Mouse (Mus musculus): ENCODE measurements around the gene Arpc5l. TPM values are rescaled to one million over a fixed set of nuclear protein-coding genes. Genes with fewer than 3 reads are reported as not detected.

The Arpc5l gene
- polyA plus RNA-seq (2015; fragmentation: Nextera tagmentation; extraction: Ambion mirVana) = 133 and 135 TPM in 2 replicates

GRCm38 (mm10) chr2:39004880-39005435 is at the start of gene Arpc5l:
Arpc5l (plus strand) TSS chr2:39005348.
- H3K4me1 ChIP-seq = peaks cover 48% of the 10 kb centered on the region
- peak within 1 kb of the TSS; percentile 92 for H3K27ac ChIP-seq (replicated peaks)
- H3K4me2 ChIP-seq (replicated peaks) = peak within 1 kb of the TSS; percentile 71
- under 1% methylated on average over 53 of the region's 58 CpGs for WGBS
- ATAC-seq (ENCODE audit: insufficient number of reproducible peaks, low FRiP score, low TSS enrichment, low read depth) = peak; percentile 88
- peak within 1 kb of the TSS; percentile 89 for H3K9ac ChIP-seq
- peaks cover 34% of the 10 kb centered on the region for H3K36me3 ChIP-seq
- peak within 1 kb of the TSS; percentile 83 for H3K4me3 ChIP-seq (replicated peaks)
- H3K9me3 ChIP-seq (replicated peaks) = no peaks in the 10 kb centered on the region
- no peaks in the 10 kb centered on the region for H3K27me3 ChIP-seq

- no peaks in the 10 kb centered on the region for H3K4me1 ChIP-seq
- H3K27ac ChIP-seq (replicated peaks) = no peak overlapping the region
- no peak overlapping the region for H3K4me2 ChIP-seq (replicated peaks)
- ATAC-seq (ENCODE audit: insufficient number of reproducible peaks, low FRiP score, low TSS enrichment, low read depth) = no peak
- H3K27me3 ChIP-seq = no peaks in the 10 kb centered on the region
- 74% methylated on average over 2 of the region's 2 CpGs for WGBS
- no peak overlapping the region for H3K9ac ChIP-seq
- H3K36me3 ChIP-seq = 0 out of 2 replicates have a peak, but pooled peaks cover 2% of the 10 kb centered on the region
- H3K9me3 ChIP-seq (replicated peaks) = no peaks in the 10 kb centered on the region
- no peak overlapping the region for H3K4me3 ChIP-seq (replicated peaks)
Measured at GRCm38 (mm10) chr2:38956062-38956461, 49.1 kb upstream of the Arpc5l start.

- H3K4me3 ChIP-seq (replicated peaks) = no peak overlapping the region
- H3K27ac ChIP-seq (replicated peaks) = no peak overlapping the region
- H3K27me3 ChIP-seq = no peaks in the 10 kb centered on the region
- no peak for ATAC-seq (ENCODE audit: insufficient number of reproducible peaks, low FRiP score, low TSS enrichment, low read depth)
- no peak overlapping the region for H3K4me2 ChIP-seq (replicated peaks)
- H3K36me3 ChIP-seq = 0 out of 2 replicates have a peak, but pooled peaks cover 2% of the 10 kb centered on the region
- no peaks in the 10 kb centered on the region for H3K9me3 ChIP-seq (replicated peaks)
- H3K9ac ChIP-seq = no peak overlapping the region
- no peaks in the 10 kb centered on the region for H3K4me1 ChIP-seq
- WGBS = 81% methylated on average over 5 of the region's 5 CpGs
Measured at GRCm38 (mm10) chr2:38957671-38958223, 47.4 kb upstream of the Arpc5l start.

- Histone ChIP-seq H3K4me2 (replicated peaks) (no peak overlapping the region), H3K4me1 (no peaks in the 10 kb centered on the region; the same call in 1 of the 2 replicates), H3K36me3 (0 out of 2 replicates have a peak, but pooled peaks cover 2% of the 10 kb centered on the region), H3K4me3 (replicated peaks) (no peak overlapping the region), H3K9me3 (replicated peaks) (no peaks in the 10 kb centered on the region), H3K9ac (no peak overlapping the region), H3K27ac (replicated peaks) (no peak overlapping the region), H3K27me3 (no peaks in the 10 kb centered on the region)
- 18% methylated on average over 4 of the region's 4 CpGs for WGBS
- ATAC-seq (ENCODE audit: insufficient number of reproducible peaks, low FRiP score, low TSS enrichment, low read depth) = no peak
Measured at GRCm38 (mm10) chr2:38964198-38964597, 41.0 kb upstream of the Arpc5l start.

- Histone ChIP-seq H3K4me1 (no peaks in the 10 kb centered on the region), H3K4me3 (replicated peaks) (no peak overlapping the region), H3K36me3 (no peaks in the 10 kb centered on the region), H3K9me3 (replicated peaks) (no peaks in the 10 kb centered on the region), H3K27me3 (no peaks in the 10 kb centered on the region), H3K27ac (replicated peaks) (no peak overlapping the region), H3K4me2 (replicated peaks) (no peak overlapping the region), H3K9ac (no peak overlapping the region)
- WGBS = 84% methylated on average over 2 of the region's 2 CpGs
- ATAC-seq (ENCODE audit: insufficient number of reproducible peaks, low FRiP score, low TSS enrichment, low read depth) = no peak
Measured at GRCm38 (mm10) chr2:38969650-38970049, 35.5 kb upstream of the Arpc5l start.

- H3K4me2 ChIP-seq (replicated peaks) = no peak overlapping the region
- no peak for ATAC-seq (ENCODE audit: insufficient number of reproducible peaks, low FRiP score, low TSS enrichment, low read depth)
- no peaks in the 10 kb centered on the region for H3K36me3 ChIP-seq
- H3K9ac ChIP-seq = no peak overlapping the region
- WGBS = 65% methylated on average over 5 of the region's 5 CpGs
- no peak overlapping the region for H3K4me3 ChIP-seq (replicated peaks)
- no peak overlapping the region for H3K27ac ChIP-seq (replicated peaks)
- H3K4me1 ChIP-seq = no peaks in the 10 kb centered on the region
- H3K27me3 ChIP-seq = no peaks in the 10 kb centered on the region
- no peaks in the 10 kb centered on the region for H3K9me3 ChIP-seq (replicated peaks)
Measured at GRCm38 (mm10) chr2:38970057-38970456, 35.1 kb upstream of the Arpc5l start.

GRCm38 (mm10) chr2:38973223-38973622 is 31.9 kb upstream of the Arpc5l start:
- ATAC-seq (ENCODE audit: insufficient number of reproducible peaks, low FRiP score, low TSS enrichment, low read depth) = no peak
- Histone ChIP-seq H3K36me3 (no peaks in the 10 kb centered on the region), H3K4me1 (no peaks in the 10 kb centered on the region), H3K9me3 (replicated peaks) (no peaks in the 10 kb centered on the region), H3K9ac (no peak overlapping the region), H3K27me3 (no peaks in the 10 kb centered on the region), H3K4me2 (replicated peaks) (no peak overlapping the region), H3K27ac (replicated peaks) (no peak overlapping the region), H3K4me3 (replicated peaks) (no peak overlapping the region)
- WGBS = 47% methylated on average over 2 of the region's 2 CpGs

- H3K9ac ChIP-seq = no peak overlapping the region
- no peak overlapping the region for H3K27ac ChIP-seq (replicated peaks)
- no peak overlapping the region for H3K4me2 ChIP-seq (replicated peaks)
- H3K36me3 ChIP-seq = no peaks in the 10 kb centered on the region
- H3K27me3 ChIP-seq = no peaks in the 10 kb centered on the region
- no peaks in the 10 kb centered on the region for H3K9me3 ChIP-seq (replicated peaks)
- ATAC-seq (ENCODE audit: insufficient number of reproducible peaks, low FRiP score, low TSS enrichment, low read depth) = no peak
- 66% methylated on average over 7 of the region's 7 CpGs for WGBS
- H3K4me1 ChIP-seq = no peaks in the 10 kb centered on the region
- no peak overlapping the region for H3K4me3 ChIP-seq (replicated peaks)
Measured at GRCm38 (mm10) chr2:38973701-38974100, 31.4 kb upstream of the Arpc5l start.

GRCm38 (mm10) chr2:38974171-38974570 is 31.0 kb upstream of the Arpc5l start:
- H3K4me1 ChIP-seq = no peaks in the 10 kb centered on the region
- WGBS = 24% methylated on average over 2 of the region's 2 CpGs

GRCm38 (mm10) chr2:38975181-38975580 is 30.0 kb upstream of the Arpc5l start:
- no peak for ATAC-seq (ENCODE audit: insufficient number of reproducible peaks, low FRiP score, low TSS enrichment, low read depth)
- H3K36me3 ChIP-seq = no peaks in the 10 kb centered on the region
- H3K9ac ChIP-seq = no peak overlapping the region
- no peaks in the 10 kb centered on the region for H3K4me1 ChIP-seq
- H3K9me3 ChIP-seq (replicated peaks) = no peaks in the 10 kb centered on the region
- WGBS = 68% methylated on average over 3 of the region's 3 CpGs
- no peaks in the 10 kb centered on the region for H3K27me3 ChIP-seq
- no peak overlapping the region for H3K27ac ChIP-seq (replicated peaks)
- H3K4me2 ChIP-seq (replicated peaks) = no peak overlapping the region
- no peak overlapping the region for H3K4me3 ChIP-seq (replicated peaks)

More at GRCm38 (mm10) chr2:38974171-38974570, 31.0 kb upstream of the Arpc5l start:
- no peak for ATAC-seq (ENCODE audit: insufficient number of reproducible peaks, low FRiP score, low TSS enrichment, low read depth)
- H3K27ac ChIP-seq (replicated peaks) = no peak overlapping the region
- H3K4me2 ChIP-seq (replicated peaks) = no peak overlapping the region
- H3K9me3 ChIP-seq (replicated peaks) = no peaks in the 10 kb centered on the region
- H3K27me3 ChIP-seq = no peaks in the 10 kb centered on the region
- no peaks in the 10 kb centered on the region for H3K36me3 ChIP-seq
- H3K4me3 ChIP-seq (replicated peaks) = no peak overlapping the region
- no peak overlapping the region for H3K9ac ChIP-seq

- Histone ChIP-seq H3K27ac (replicated peaks) (no peak overlapping the region), H3K9ac (no peak overlapping the region), H3K4me1 (no peaks in the 10 kb centered on the region), H3K9me3 (replicated peaks) (no peaks in the 10 kb centered on the region), H3K4me2 (replicated peaks) (no peak overlapping the region), H3K36me3 (no peaks in the 10 kb centered on the region), H3K4me3 (replicated peaks) (no peak overlapping the region), H3K27me3 (no peaks in the 10 kb centered on the region)
- WGBS = 78% methylated on average over 21 of the region's 21 CpGs
- no peak for ATAC-seq (ENCODE audit: insufficient number of reproducible peaks, low FRiP score, low TSS enrichment, low read depth)
Measured at GRCm38 (mm10) chr2:38975941-38976805, 29.0 kb upstream of the Arpc5l start.

All from embryonic facial prominence, embryonic 15.5 days (tissue).